Mouse (Mus musculus): Measurements from ENCODE around the gene Taar4.

Gene Taar4

GRCm38 (mm10) chr10:23960444-23960915, at the start of gene Taar4:
Taar4 (plus strand) TSS chr10:23960494.
- no peak for DNase-seq (ENCODE audit: low spot score in 2 of 2)

DNA sequence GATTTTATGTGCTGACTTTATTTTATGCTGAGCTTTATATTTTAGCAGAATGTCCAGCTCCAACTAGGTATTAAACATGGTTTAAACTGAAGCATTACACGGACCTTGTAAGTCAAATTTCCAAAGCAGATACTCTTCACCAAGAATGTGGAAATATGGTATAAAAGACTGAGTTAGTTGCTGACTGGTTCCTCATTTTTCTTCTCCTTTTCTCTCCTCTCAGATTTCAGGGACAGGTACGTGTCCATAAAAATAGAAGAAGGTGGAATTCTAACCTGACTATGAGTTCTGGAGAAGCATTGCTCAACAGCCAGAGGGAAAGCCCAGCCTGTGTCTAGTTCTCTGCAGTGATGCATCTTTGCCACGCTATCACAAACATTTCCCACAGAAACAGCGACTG, 40.2 kb upstream of the Taar4 start, which contains the start of gene Taar1:
Gene Taar1 (plus strand): TSS at position 301 of the 400 bp plus-strand sequence.
- DNase-seq (ENCODE audit: low spot score in 2 of 2): no peak

DNA sequence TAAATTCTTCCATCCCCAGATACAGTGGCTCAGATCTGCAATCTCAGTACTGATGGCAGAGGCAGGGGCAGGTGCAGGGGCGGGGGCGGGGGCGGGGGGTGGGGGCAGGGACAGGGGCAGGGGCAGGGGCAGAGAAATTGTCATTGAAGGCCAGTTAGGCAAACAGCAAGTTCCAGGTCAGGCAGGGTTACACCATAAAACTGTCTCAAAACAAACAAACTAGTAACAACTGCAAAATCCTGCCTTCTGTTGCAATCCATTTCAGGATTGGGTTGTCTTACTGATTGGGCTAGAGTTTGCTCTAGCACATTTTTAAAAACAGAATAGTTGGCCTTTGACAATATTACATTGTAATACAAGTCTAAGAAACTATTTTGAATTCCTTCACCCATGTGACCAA, 37.8 kb upstream of the Taar4 start:
- DNase-seq (ENCODE audit: low spot score in 2 of 2): no peak

GRCm38 (mm10) chr10:23923941-23924340, 36.4 kb upstream of the Taar4 start:
- no peak for DNase-seq (ENCODE audit: low spot score in 2 of 2)

DNA sequence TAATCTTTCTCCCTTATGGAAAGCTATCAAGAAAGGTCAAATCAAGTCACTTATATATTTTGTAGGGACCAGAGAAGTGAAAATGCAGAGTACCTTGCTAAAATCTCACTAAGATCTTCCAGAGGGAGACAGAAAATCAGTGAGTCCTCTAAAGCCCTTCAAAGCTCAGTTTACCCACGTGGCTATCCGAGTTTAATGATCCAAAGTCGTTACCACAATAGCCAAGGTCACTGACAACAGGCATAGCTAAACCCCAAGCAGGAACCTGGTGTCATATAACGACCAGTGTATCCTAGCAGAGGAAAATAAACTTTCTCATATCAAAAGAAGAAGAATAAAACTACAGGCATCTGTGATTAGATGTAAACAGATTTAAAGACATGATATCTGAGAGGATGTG, 22.7 kb upstream of the Taar4 start:
- no peak for DNase-seq (ENCODE audit: low spot score in 2 of 2)

DNA sequence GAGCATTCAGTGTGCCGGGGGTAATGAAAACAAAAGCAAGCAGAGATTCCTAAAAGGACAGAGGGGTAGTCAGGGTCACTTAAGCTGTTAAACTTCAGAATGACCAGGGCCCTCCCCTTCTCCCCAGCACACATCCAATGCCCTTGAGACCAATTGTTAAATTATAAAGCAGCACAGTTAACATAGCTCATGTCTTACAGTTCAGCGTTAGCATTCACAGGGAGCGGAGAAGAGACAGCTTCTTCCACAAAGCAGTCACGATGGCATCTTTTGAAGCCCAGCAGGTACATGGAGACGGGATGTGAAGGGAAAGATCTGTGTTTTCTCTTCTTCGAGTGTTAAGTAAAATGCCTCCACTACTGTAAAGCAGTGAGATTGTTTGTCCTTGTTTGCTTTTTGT, 22.0 kb upstream of the Taar4 start, which contains the start of gene Taar2:
Gene Taar2 (plus strand): TSS at position 261 of the 400 bp plus-strand sequence.
- DNase-seq (ENCODE audit: low spot score in 2 of 2): no peak

DNA sequence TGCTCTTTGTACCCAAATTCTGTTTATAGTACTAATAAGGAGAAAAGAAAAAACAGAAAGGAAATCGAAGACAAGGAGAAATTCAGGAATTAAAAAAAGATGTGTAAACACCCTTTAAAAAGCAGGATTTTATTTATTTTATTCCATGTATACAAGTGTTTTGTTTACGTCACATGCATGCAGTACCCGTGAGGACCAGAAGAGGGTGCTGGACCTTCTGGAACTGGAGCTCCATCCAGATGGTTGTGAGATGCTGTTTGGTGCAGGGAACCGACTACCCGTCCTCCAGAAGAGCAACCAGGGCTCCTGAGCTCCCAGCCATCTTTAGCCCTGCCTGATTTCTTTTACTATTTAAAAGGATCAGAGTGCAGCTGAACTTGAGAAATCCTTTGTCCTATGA, 17.8 kb upstream of the Taar4 start:
- no peak for DNase-seq (ENCODE audit: low spot score in 2 of 2)

- no peak for DNase-seq (ENCODE audit: low spot score in 2 of 2)
Measured at GRCm38 (mm10) chr10:23948026-23948425, 12.3 kb upstream of the Taar4 start.

- DNase-seq (ENCODE audit: low spot score in 2 of 2): no peak
Measured at GRCm38 (mm10) chr10:23949508-23950005, 10.7 kb upstream of the Taar4 start, which contains the start of gene Taar3. Taar3 (plus strand) TSS chr10:23949558.

- DNase-seq (ENCODE audit: low spot score in 2 of 2): no peak
Measured at GRCm38 (mm10) chr10:23951714-23952113, 8.6 kb upstream of the Taar4 start.

- DNase-seq (ENCODE audit: low spot score in 2 of 2): peak; percentile 15 to 58
Measured at GRCm38 (mm10) chr10:23959071-23959470, 1.2 kb upstream of the Taar4 start.

GRCm38 (mm10) chr10:23963444-23963843, 3.1 kb downstream of the Taar4 start:
- no peak for DNase-seq (ENCODE audit: low spot score in 2 of 2)

GRCm38 (mm10) chr10:23964921-23965610, 4.8 kb downstream of the Taar4 start:
- no peak for DNase-seq (ENCODE audit: low spot score in 2 of 2)

GRCm38 (mm10) chr10:23970656-23971165, 10.4 kb downstream of the Taar4 start, which contains the start of gene Taar5:
Taar5 (plus strand) TSS chr10:23970706.
- DNase-seq (ENCODE audit: low spot score in 2 of 2): no peak

DNA sequence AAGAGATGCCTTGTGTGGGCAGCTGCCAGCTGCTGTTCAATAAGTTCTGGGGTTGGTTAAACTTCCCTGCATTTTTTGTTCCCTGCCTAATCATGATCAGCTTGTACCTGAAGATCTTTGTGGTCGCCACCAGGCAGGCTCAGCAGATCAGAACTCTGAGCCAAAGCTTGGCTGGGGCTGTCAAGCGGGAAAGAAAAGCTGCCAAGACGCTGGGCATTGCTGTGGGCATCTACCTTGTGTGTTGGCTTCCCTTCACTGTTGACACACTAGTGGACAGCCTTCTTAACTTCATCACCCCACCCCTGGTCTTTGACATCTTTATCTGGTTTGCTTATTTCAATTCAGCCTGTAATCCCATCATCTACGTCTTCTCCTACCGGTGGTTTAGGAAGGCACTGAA, 11.0 kb downstream of the Taar4 start:
- DNase-seq (ENCODE audit: low spot score in 2 of 2): no peak

GRCm38 (mm10) chr10:23977958-23978357, 17.7 kb downstream of the Taar4 start:
- DNase-seq (ENCODE audit: low spot score in 2 of 2): no peak

DNA sequence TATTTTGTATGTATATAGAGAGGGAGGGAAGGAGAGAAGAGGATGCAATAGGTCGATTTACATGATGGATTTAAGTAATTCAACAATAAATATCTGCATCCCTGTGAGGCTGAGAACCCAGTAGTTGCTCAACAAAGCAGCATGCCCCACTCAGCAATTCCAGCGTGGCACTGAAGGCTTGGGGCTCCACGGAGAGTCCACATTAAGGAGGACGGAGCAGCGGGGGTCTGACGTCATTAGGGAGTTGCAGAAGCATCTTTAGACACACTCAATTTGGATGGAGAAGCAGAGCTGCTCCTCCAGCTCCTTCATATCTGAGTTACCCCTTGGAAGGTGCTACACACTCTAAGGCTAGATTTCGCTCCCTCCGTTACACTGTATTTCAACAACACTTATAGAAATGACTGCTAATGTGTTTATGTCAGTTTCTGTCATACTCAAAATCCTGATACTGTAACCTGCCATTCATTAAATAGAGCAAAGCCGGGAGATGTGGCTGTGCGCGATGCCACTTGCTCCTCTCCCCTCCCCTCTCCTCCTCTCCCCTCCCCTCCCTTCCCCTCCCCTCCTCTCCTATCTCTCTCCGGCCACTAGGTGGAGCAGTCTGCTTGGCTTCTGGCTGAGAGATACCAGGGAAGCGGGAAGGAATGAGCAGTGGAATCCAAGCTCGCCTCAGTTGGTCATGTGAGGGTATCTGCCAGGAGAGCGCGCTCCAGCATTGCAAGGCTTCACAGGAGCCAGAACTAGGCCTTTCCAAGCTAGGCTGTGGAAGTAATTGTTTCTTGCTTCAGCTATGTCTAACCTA, 18.8 kb downstream of the Taar4 start:
- peak; percentile 34 to 47 for DNase-seq (ENCODE audit: low spot score in 2 of 2)

DNA sequence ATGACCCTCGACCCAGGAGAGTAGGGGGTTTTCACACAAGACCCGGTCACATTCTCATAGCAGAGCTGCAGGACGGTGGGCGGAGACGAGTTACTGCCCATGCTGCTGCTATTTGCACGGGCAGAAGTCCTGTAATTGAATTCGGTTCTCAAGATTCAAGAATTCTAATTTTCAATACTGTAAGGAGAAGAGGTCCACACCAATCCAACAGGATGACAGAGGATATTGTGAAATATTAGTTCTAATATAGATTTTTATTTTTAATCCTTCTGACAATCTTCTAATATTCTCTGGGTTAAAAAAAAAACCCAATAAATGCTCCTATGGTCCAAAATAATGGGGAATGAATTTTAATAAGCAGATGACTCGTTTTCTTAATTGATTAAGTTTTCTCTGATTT, 25.3 kb downstream of the Taar4 start, which contains the start of gene Taar6:
Gene Taar6 (minus strand): TSS at position 101 of the 400 bp plus-strand sequence.
- no peak for DNase-seq (ENCODE audit: low spot score in 2 of 2)

GRCm38 (mm10) chr10:23986419-23986818, 26.1 kb downstream of the Taar4 start:
- DNase-seq (ENCODE audit: low spot score in 2 of 2): no peak

GRCm38 (mm10) chr10:23993381-23993780, 33.1 kb downstream of the Taar4 start, which contains the start of gene Taar7a:
Taar7a (minus strand) TSS chr10:23993481.
- DNase-seq (ENCODE audit: low spot score in 2 of 2): no peak

- DNase-seq (ENCODE audit: low spot score in 2 of 2): no peak
Measured at GRCm38 (mm10) chr10:23999639-24000038, 39.3 kb downstream of the Taar4 start, which contains the start of gene Taar7b. Taar7b (plus strand) TSS chr10:23999939.

- DNase-seq (ENCODE audit: low spot score in 2 of 2): no peak
Measured at GRCm38 (mm10) chr10:24006442-24006841, 46.1 kb downstream of the Taar4 start.

Measured in urinary bladder, adult 18-20 months (tissue).